Mouse (Mus musculus): ENCODE results near the gene Eya4. TPM values are rescaled to one million over a fixed set of nuclear protein-coding genes. Genes with fewer than 3 reads are reported as not detected.

Eya4 gene
- polyA plus RNA-seq, 1 experiment from 2014 or later, result 9.7 TPM

GRCm38 (mm10) chr10:23126529-23126928, 224.1 kb downstream of the Eya4 start:
- Histone ChIP-seq H3K27ac (ENCODE audit: low read length) (no peak overlapping the region), H3K4me3 (ENCODE audit: low read length) (no peak overlapping the region), H3K4me1 (ENCODE audit: insufficient read depth, low read length) (no peaks in the 10 kb centered on the region), H3K27me3 (ENCODE audit: insufficient read depth, low read length) (no peaks in the 10 kb centered on the region), H3K9me3 (ENCODE audit: low read length) (no peaks in the 10 kb centered on the region), H3K36me3 (ENCODE audit: insufficient read depth, low read length) (peaks cover 4% of the 10 kb centered on the region; the same call in 1 of the 2 replicates), H3K9ac (replicated peaks; ENCODE audit: low read length) (no peak overlapping the region), H3K4me2 (replicated peaks; ENCODE audit: low read depth, low read length) (no peak overlapping the region)
- no peak for ATAC-seq (ENCODE audit: low FRiP score, low TSS enrichment)
- 73% methylated on average over 5 of the region's 5 CpGs for WGBS

DNA sequence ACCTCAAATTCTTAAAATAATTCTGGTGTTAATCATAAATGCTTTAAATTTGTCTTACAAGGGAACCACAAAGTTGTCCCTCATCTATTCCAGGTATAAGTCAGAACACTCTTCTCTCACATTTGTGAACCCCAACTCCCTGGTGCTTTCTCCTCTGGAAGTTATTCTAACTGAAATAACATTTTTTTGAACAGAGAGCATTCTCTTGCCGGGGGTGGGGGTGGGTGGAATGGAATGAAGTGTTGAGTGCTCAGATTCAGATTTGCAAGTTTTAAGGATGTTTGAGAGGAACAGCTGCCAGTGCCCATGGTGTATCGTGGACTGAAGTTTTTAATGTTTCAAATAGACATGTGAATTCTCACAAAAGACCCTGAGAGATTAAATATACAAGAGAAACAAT, 230.1 kb downstream of the Eya4 start:
- 64% methylated on average over 2 of the region's 2 CpGs for WGBS

GRCm38 (mm10) chr10:23116786-23117410, 233.7 kb downstream of the Eya4 start:
- Histone ChIP-seq H3K4me1 (ENCODE audit: insufficient read depth, low read length) (no peaks in the 10 kb centered on the region), H3K9me3 (ENCODE audit: low read length) (no peaks in the 10 kb centered on the region), H3K36me3 (ENCODE audit: insufficient read depth, low read length) (no peaks in the 10 kb centered on the region), H3K4me3 (ENCODE audit: low read length) (no peak overlapping the region), H3K27ac (ENCODE audit: low read length) (no peak overlapping the region), H3K4me2 (replicated peaks; ENCODE audit: low read depth, low read length) (no peak overlapping the region), H3K27me3 (ENCODE audit: insufficient read depth, low read length) (no peaks in the 10 kb centered on the region), H3K9ac (replicated peaks; ENCODE audit: low read length) (no peak overlapping the region)
- no peak for ATAC-seq (ENCODE audit: low FRiP score, low TSS enrichment)
- 41% methylated on average over 10 of the region's 10 CpGs for WGBS

More for the DNA sequence above, 230.1 kb downstream of the Eya4 start:
- ATAC-seq (ENCODE audit: low FRiP score, low TSS enrichment), result no peak
- Histone ChIP-seq H3K4me2 (replicated peaks; ENCODE audit: low read depth, low read length) (no peak overlapping the region), H3K9ac (replicated peaks; ENCODE audit: low read length) (no peak overlapping the region), H3K27me3 (ENCODE audit: insufficient read depth, low read length) (no peaks in the 10 kb centered on the region), H3K9me3 (ENCODE audit: low read length) (no peaks in the 10 kb centered on the region), H3K4me3 (ENCODE audit: low read length) (no peak overlapping the region), H3K36me3 (ENCODE audit: insufficient read depth, low read length) (peaks cover 4% of the 10 kb centered on the region; the same call in 1 of the 2 replicates), H3K4me1 (ENCODE audit: insufficient read depth, low read length) (no peaks in the 10 kb centered on the region), H3K27ac (ENCODE audit: low read length) (no peak overlapping the region)

- no peaks in the 10 kb centered on the region for H3K4me1 ChIP-seq (ENCODE audit: insufficient read depth, low read length)
- no peak for ATAC-seq (ENCODE audit: low FRiP score, low TSS enrichment)
- H3K9me3 ChIP-seq (ENCODE audit: low read length), result no peaks in the 10 kb centered on the region
- no peaks in the 10 kb centered on the region for H3K27me3 ChIP-seq (ENCODE audit: insufficient read depth, low read length)
- H3K27ac ChIP-seq (ENCODE audit: low read length), result no peak overlapping the region
- 88% methylated on average over 8 of the region's 8 CpGs for WGBS
- no peak overlapping the region for H3K9ac ChIP-seq (replicated peaks; ENCODE audit: low read length)
- H3K36me3 ChIP-seq (ENCODE audit: insufficient read depth, low read length), result no peaks in the 10 kb centered on the region
- no peak overlapping the region for H3K4me2 ChIP-seq (replicated peaks; ENCODE audit: low read depth, low read length)
- H3K4me3 ChIP-seq (ENCODE audit: low read length), result no peak overlapping the region
Measured at GRCm38 (mm10) chr10:23116063-23116462, 234.5 kb downstream of the Eya4 start.

DNA sequence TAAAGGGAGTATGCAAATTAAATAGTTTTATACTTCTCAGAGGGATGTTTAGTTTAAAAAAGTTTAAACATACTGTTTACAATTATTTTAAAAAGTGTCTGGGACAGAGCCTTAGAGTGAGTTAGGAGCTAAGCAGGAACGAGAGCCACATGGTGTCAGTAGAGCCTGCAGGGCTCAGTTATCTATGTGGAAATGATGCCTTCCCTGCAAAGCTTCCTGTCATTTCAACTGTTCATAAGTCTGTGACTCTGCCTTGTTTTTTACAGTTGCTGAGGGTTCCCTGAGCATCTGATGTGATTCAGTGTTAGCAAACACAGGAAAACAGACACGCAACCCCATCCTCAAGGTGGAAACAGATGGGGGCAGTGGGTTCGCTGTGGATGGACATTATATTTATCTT, 235.3 kb downstream of the Eya4 start:
- WGBS, result 83% methylated on average over 3 of the region's 3 CpGs
- Histone ChIP-seq H3K36me3 (ENCODE audit: insufficient read depth, low read length) (no peaks in the 10 kb centered on the region), H3K27ac (ENCODE audit: low read length) (no peak overlapping the region), H3K4me2 (replicated peaks; ENCODE audit: low read depth, low read length) (no peak overlapping the region), H3K27me3 (ENCODE audit: insufficient read depth, low read length) (no peaks in the 10 kb centered on the region), H3K4me3 (ENCODE audit: low read length) (no peak overlapping the region), H3K9me3 (ENCODE audit: low read length) (no peaks in the 10 kb centered on the region), H3K9ac (replicated peaks; ENCODE audit: low read length) (no peak overlapping the region), H3K4me1 (ENCODE audit: insufficient read depth, low read length) (no peaks in the 10 kb centered on the region)
- no peak for ATAC-seq (ENCODE audit: low FRiP score, low TSS enrichment)

GRCm38 (mm10) chr10:23108122-23108521, 242.5 kb downstream of the Eya4 start:
- no peak overlapping the region for H3K4me3 ChIP-seq (ENCODE audit: low read length)
- WGBS, result 60% methylated on average over 4 of the region's 4 CpGs
- no peaks in the 10 kb centered on the region for H3K36me3 ChIP-seq (ENCODE audit: insufficient read depth, low read length)
- no peak overlapping the region for H3K4me2 ChIP-seq (replicated peaks; ENCODE audit: low read depth, low read length)
- H3K27me3 ChIP-seq (ENCODE audit: insufficient read depth, low read length), result no peaks in the 10 kb centered on the region
- ATAC-seq (ENCODE audit: low FRiP score, low TSS enrichment), result no peak
- no peak overlapping the region for H3K9ac ChIP-seq (replicated peaks; ENCODE audit: low read length)
- H3K4me1 ChIP-seq (ENCODE audit: insufficient read depth, low read length), result no peaks in the 10 kb centered on the region
- H3K27ac ChIP-seq (ENCODE audit: low read length), result no peak overlapping the region
- no peaks in the 10 kb centered on the region for H3K9me3 ChIP-seq (ENCODE audit: low read length)

- Histone ChIP-seq H3K36me3 (ENCODE audit: insufficient read depth, low read length) (no peaks in the 10 kb centered on the region), H3K4me2 (replicated peaks; ENCODE audit: low read depth, low read length) (no peak overlapping the region), H3K4me1 (ENCODE audit: insufficient read depth, low read length) (no peaks in the 10 kb centered on the region), H3K27ac (ENCODE audit: low read length) (no peak overlapping the region), H3K9ac (replicated peaks; ENCODE audit: low read length) (no peak overlapping the region), H3K9me3 (ENCODE audit: low read length) (no peaks in the 10 kb centered on the region), H3K27me3 (ENCODE audit: insufficient read depth, low read length) (no peaks in the 10 kb centered on the region), H3K4me3 (ENCODE audit: low read length) (no peak overlapping the region)
- ATAC-seq (ENCODE audit: low FRiP score, low TSS enrichment), result no peak
- WGBS, result 68% methylated on average over 7 of the region's 7 CpGs
Measured at GRCm38 (mm10) chr10:23092517-23092916, 258.1 kb downstream of the Eya4 start.

GRCm38 (mm10) chr10:23091552-23091951, 259.0 kb downstream of the Eya4 start:
- Histone ChIP-seq H3K9me3 (ENCODE audit: low read length) (no peaks in the 10 kb centered on the region), H3K4me1 (ENCODE audit: insufficient read depth, low read length) (no peaks in the 10 kb centered on the region), H3K36me3 (ENCODE audit: insufficient read depth, low read length) (no peaks in the 10 kb centered on the region), H3K4me3 (ENCODE audit: low read length) (no peak overlapping the region), H3K9ac (replicated peaks; ENCODE audit: low read length) (no peak overlapping the region), H3K27me3 (ENCODE audit: insufficient read depth, low read length) (no peaks in the 10 kb centered on the region), H3K4me2 (replicated peaks; ENCODE audit: low read depth, low read length) (no peak overlapping the region), H3K27ac (ENCODE audit: low read length) (no peak overlapping the region)
- ATAC-seq (ENCODE audit: low FRiP score, low TSS enrichment), result no peak
- WGBS, result 34% methylated on average over 3 of the region's 3 CpGs

- ATAC-seq (ENCODE audit: low FRiP score, low TSS enrichment), result no peak
- Histone ChIP-seq H3K36me3 (ENCODE audit: insufficient read depth, low read length) (no peaks in the 10 kb centered on the region), H3K27me3 (ENCODE audit: insufficient read depth, low read length) (no peaks in the 10 kb centered on the region), H3K4me2 (replicated peaks; ENCODE audit: low read depth, low read length) (no peak overlapping the region), H3K9ac (replicated peaks; ENCODE audit: low read length) (no peak overlapping the region), H3K4me3 (ENCODE audit: low read length) (no peak overlapping the region), H3K27ac (ENCODE audit: low read length) (no peak overlapping the region), H3K4me1 (ENCODE audit: insufficient read depth, low read length) (no peaks in the 10 kb centered on the region), H3K9me3 (ENCODE audit: low read length) (no peaks in the 10 kb centered on the region)
- WGBS, result 74% methylated on average over 1 of the region's 1 CpGs
Measured at GRCm38 (mm10) chr10:23090323-23090722, 260.3 kb downstream of the Eya4 start.

GRCm38 (mm10) chr10:23089271-23089670, 261.3 kb downstream of the Eya4 start:
- H3K27ac ChIP-seq (ENCODE audit: low read length), result no peak overlapping the region
- no peak overlapping the region for H3K4me3 ChIP-seq (ENCODE audit: low read length)
- H3K9ac ChIP-seq (replicated peaks; ENCODE audit: low read length), result no peak overlapping the region
- no peaks in the 10 kb centered on the region for H3K36me3 ChIP-seq (ENCODE audit: insufficient read depth, low read length)
- H3K27me3 ChIP-seq (ENCODE audit: insufficient read depth, low read length), result no peaks in the 10 kb centered on the region
- H3K4me1 ChIP-seq (ENCODE audit: insufficient read depth, low read length), result no peaks in the 10 kb centered on the region
- ATAC-seq (ENCODE audit: low FRiP score, low TSS enrichment), result no peak
- H3K4me2 ChIP-seq (replicated peaks; ENCODE audit: low read depth, low read length), result no peak overlapping the region
- WGBS, result 88% methylated on average over 6 of the region's 6 CpGs
- no peaks in the 10 kb centered on the region for H3K9me3 ChIP-seq (ENCODE audit: low read length)

Data from kidney, embryonic 16.5 days (tissue).